Mouse (Mus musculus) heart, adult 2 months (tissue): Measurements from ENCODE around the gene Mrpl23.

Source experiments
- CTCF ChIP-seq: fragments of 200-600 bp; IDR thresholded peaks from 2 replicates; pipeline ENCODE4 v1.8.1; 2022; ENCODE audit warnings: antibody characterized with exemption, mild to moderate bottlenecking, moderate library complexity
- EP300 ChIP-seq: fragments of 200-500 bp; IDR thresholded peaks from 2 replicates; pipeline ENCODE4 v1.6.1; 2011; ENCODE audit warnings: low read depth, low read length, control low read depth; ENCODE audit not compliant: insufficient read depth
- POLR2A ChIP-seq: fragments of 200-500 bp; IDR thresholded peaks from 2 replicates; pipeline ENCODE4 v1.6.1; 2011; ENCODE audit warnings: mild to moderate bottlenecking, low read depth, low read length, control low read depth; ENCODE audit not compliant: insufficient read depth

GRCm38 (mm10) chr7:142510021-142510777, 22.3 kb upstream of the Mrpl23 start:
- TF ChIP-seq CTCF (no peak), POLR2A (no peak), EP300 (no peak)
